Mouse (Mus musculus) E14TG2a.4 (cell line): ENCODE results near the gene Dtx4.
A peak's percentile ranks its signal among the peaks of the same experiment; 100 is the strongest.

ENCODE experiments used
- H3K27me3 ChIP-seq: 2 replicates; pipeline ENCODE4 v1.6.1; 2014; ENCODE audit warnings: low read length, control low read depth; ENCODE audit not compliant: insufficient read depth
- H3K36me3 ChIP-seq: 2 replicates; pipeline ENCODE4 v1.6.1; 2014; ENCODE audit warnings: low read length, control low read depth; ENCODE audit not compliant: insufficient read depth
- H3K4me1 ChIP-seq: replicated peaks from 2 replicates; pipeline ENCODE4 v1.6.1; 2014; ENCODE audit warnings: low read depth, low read length, control low read depth
- H3K4me3 ChIP-seq: replicated peaks from 2 replicates; pipeline ENCODE4 v1.5.1; 2014; ENCODE audit warnings: mild to moderate bottlenecking, low read length
- H3K9me3 ChIP-seq: 2 replicates; pipeline ENCODE4 v1.6.1; 2014; ENCODE audit warnings: low read length, control low read depth
- CTCF ChIP-seq: conservative IDR thresholded peaks from 2 replicates; pipeline ENCODE4 v1.5.1; 2014; ENCODE audit warnings: low read length
- NANOG ChIP-seq: IDR thresholded peaks from 2 replicates; pipeline ENCODE4 v1.6.1; 2014; ENCODE audit warnings: borderline replicate concordance, low read length, mixed read lengths
- POU5F1 ChIP-seq: IDR thresholded peaks from 2 replicates; pipeline ENCODE4 v1.6.1; 2014; ENCODE audit warnings: low read length, borderline replicate concordance

Gene Dtx4

DNA sequence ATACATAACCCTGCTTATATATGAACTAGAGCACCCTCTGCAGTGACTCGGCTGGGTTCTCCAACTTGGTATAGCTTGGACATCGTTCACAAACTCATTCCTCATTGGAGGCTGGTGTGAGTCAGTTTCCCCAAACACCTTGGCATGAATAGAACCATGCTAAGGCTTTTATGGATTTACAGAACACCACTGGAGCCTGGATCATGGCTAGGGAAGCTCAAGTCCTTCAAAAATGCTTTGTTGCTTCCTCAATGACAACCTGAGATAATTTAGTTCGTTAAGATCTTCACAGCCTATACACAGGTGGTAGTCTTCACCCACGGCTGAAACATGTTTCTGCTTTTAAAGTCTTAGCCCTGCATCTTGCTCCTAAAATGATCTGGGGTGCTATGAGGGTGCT lies 41.7 kb downstream of the Dtx4 start:
- Histone ChIP-seq H3K9me3 (peaks cover 54% of the 10 kb centered on the region), H3K27me3 (no peaks in the 10 kb centered on the region), H3K4me3 (no peak overlapping the region), H3K4me1 (peaks cover 23% of the 10 kb centered on the region), H3K36me3 (no peaks in the 10 kb centered on the region)
- TF ChIP-seq POU5F1 (no peak), NANOG (no peak), CTCF (no peak)

DNA sequence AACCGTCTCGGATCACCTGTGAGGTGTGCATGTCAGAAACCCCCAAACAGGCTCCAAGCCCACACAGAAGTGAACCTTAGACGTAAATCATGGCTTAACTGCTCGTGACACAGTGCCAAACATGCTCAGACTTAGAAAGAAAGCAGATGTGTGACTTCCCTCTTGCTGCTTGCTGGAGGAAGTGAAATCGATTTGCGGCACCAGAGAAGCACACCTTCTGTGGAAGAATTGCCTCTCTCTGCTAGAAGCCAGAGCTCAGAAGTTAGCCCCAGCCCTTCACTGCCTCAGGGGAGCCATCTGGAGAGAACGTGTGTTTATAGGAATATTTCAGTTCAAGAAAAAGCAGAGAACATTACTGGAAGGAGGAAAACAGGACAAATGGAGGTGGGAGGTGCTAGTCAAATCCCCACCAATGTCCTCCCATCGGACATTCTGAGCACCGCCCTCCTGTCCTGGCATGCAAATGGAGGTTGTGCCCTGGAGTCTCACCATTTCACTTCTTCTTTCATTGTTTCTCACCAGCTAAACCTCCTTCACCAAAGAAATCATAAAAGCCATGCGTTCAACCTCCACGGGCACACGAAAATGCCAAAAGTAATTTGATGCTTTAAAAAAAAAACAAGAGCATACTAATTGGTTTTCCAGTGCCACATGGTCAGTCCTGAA lies 43.7 kb downstream of the Dtx4 start:
- no peak for TF ChIP-seq CTCF
- TF ChIP-seq NANOG: no peak
- no peak for TF ChIP-seq POU5F1
- Histone ChIP-seq H3K27me3 (no peaks in the 10 kb centered on the region), H3K9me3 (peaks cover 50% of the 10 kb centered on the region), H3K36me3 (no peaks in the 10 kb centered on the region), H3K4me3 (no peak overlapping the region), H3K4me1 (0 out of 2 replicates have a peak, but pooled peaks cover 7% of the 10 kb centered on the region)

DNA sequence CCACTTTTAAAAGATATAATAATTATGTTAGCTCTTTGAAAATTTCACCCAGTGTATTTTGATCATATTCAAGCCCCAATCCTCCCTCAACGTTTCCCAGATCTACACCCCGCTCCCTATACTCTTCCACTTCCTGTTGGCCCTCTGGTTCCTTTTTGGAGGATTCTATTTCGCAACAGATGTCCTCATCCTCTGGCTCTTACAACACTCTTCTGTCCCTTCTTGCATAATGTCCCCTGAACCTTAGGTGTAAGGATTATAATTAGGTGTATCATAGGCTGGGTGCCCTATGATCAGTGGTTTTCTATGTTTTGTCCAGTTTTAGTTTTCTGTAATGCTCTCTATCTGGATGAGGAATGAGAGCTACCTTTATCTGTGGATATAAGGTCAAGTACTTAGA lies 56.2 kb downstream of the Dtx4 start:
- TF ChIP-seq POU5F1 (no peak), CTCF (no peak), NANOG (no peak)
- Histone ChIP-seq H3K4me1 (peaks cover 8% of the 10 kb centered on the region), H3K36me3 (no peaks in the 10 kb centered on the region), H3K9me3 (peaks cover 22% of the 10 kb centered on the region), H3K4me3 (no peak overlapping the region), H3K27me3 (no peaks in the 10 kb centered on the region)

DNA sequence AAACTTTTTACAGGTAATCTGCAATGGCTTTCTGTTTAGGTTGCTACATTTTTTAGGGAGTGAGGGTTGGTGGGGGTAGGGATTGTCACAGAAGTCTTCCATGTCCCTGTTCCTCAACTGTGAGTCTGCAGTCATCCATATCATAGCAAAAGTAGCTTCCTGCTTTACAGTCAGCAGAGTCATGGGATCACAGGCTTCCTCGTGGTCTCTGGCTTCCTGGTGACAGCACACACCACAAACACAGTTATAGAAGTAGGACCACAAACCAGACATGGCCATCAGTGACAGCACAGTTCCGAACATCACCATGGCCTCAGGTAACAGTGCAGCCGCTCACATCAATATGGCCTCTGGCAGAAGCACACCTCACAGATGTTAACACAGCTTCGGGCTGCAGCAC lies 58.7 kb downstream of the Dtx4 start:
- peaks cover 22% of the 10 kb centered on the region for H3K9me3 ChIP-seq
- peaks cover 8% of the 10 kb centered on the region for H3K4me1 ChIP-seq
- TF ChIP-seq CTCF (no peak), NANOG (no peak), POU5F1 (no peak)

DNA sequence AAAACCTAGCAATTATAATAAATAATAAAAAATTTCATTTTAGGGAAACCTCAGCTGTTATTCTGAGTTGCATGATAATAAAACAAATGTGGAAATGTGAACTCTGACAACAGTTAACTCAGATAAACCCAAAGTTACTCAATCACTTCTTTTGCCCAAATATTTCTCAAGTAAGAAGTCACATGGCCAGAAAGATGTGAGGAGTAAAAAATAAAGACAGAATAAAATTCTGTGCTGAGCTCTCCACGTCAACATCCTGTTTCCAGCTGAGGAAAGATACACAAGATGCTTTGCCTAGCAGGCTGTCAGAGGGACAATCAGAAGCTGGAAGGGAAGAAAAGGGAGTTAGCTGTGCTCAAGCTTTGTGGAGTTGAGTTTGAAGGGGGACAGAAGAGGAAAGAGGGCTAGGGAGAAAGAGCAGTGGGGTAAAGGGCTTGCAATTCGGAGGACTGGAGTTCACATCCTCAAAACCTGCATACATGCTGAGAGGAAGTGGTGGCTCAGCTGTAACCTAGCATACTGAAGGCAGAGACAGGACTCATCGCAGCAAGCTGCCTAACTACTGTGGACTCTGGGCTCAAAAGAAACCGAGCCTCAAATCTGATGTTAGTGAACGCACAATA lies 61.0 kb downstream of the Dtx4 start:
- peaks cover 8% of the 10 kb centered on the region for H3K4me1 ChIP-seq
- peaks cover 3% of the 10 kb centered on the region; the same call in 1 of the 2 replicates for H3K9me3 ChIP-seq
- H3K27me3 ChIP-seq: no peaks in the 10 kb centered on the region
- TF ChIP-seq POU5F1: no peak
- TF ChIP-seq NANOG: no peak
- no peak for TF ChIP-seq CTCF
- H3K4me3 ChIP-seq: no peak overlapping the region
- no peaks in the 10 kb centered on the region for H3K36me3 ChIP-seq

More for the DNA sequence above, 58.7 kb downstream of the Dtx4 start:
- Histone ChIP-seq H3K4me3 (no peak overlapping the region), H3K36me3 (no peaks in the 10 kb centered on the region), H3K27me3 (no peaks in the 10 kb centered on the region)

DNA sequence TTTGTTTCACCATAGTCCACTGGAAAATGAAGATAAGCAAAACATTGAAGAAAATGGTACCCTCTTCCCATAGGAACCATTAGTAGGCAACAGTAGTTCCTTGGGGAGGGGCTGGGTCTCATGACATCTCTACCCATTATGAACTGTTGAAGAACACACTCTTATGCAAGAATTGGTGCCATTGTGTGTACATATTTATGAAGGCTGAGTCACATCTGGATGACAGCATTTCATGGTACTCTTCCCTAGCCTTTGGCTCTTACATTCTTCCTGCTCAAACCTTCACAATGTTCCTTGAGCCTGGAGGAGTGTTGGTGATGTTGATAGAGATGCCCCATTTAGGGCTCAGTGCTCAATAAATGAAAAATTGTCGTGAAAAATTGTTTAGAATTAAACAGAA lies 61.7 kb downstream of the Dtx4 start:
- Histone ChIP-seq H3K36me3 (no peaks in the 10 kb centered on the region), H3K4me3 (no peak overlapping the region), H3K9me3 (no peaks in the 10 kb centered on the region), H3K27me3 (no peaks in the 10 kb centered on the region), H3K4me1 (peaks cover 8% of the 10 kb centered on the region)
- TF ChIP-seq POU5F1: no peak
- no peak for TF ChIP-seq NANOG
- TF ChIP-seq CTCF: no peak

DNA sequence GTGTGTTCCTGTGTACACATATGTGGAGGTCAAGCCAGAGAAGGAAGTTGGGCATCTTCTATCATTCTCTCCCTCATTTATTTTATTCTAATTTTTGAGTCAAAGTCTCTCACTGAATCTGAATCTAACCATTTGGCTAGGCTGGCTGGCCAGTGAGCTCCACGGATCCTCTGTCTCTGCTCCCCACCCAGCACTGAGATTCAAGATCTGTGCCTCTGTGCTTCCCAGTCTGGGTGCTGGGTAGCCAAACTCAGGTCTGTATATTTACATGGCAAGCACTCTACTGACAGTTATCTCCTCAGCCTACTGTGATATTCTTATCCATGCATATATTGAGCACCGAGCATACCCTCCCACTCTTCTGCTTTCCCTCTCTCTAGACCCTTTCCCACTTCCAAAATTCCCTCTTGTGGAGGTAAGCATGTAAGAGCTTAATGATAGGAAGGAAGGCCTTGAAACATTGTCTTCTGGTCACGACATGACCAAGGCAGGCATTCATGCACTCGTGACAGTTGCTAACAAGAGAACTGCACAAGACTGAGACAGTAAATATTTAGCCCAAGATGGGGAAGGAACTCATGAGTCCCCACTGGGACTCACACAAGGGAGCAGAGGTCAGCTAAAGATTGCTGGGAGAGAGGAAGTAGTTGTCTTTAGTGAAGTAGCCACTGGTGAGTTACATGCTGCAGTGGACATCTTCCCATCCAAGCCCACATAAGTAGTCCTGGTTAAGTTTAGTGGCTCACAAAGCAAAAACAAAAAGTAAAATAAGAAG lies 65.3 kb downstream of the Dtx4 start:
- Histone ChIP-seq H3K4me3 (no peak overlapping the region), H3K27me3 (no peaks in the 10 kb centered on the region), H3K4me1 (peaks cover 8% of the 10 kb centered on the region), H3K9me3 (no peaks in the 10 kb centered on the region), H3K36me3 (no peaks in the 10 kb centered on the region)
- no peak for TF ChIP-seq CTCF

DNA sequence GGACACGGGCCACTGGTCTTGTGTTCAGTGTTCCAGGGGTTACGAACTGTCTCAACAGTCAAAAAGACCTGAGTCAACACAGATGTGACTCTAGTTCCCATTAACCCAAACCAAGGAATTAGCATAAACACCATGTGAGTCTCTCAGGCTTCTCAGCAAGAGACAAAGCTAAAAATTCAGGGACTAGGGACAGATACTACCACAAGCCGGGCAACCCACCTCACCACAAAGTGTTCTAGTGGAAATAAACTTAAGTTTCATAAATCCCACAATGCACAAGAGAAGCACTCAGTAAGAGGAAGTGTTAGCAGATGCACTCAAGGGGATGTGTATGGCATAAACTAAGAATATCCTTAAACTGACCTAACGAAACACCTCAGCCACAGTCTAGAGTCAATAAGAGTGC lies 66.2 kb downstream of the Dtx4 start:
- Histone ChIP-seq H3K27me3 (no peaks in the 10 kb centered on the region), H3K4me1 (no peaks in the 10 kb centered on the region), H3K4me3 (no peak overlapping the region), H3K36me3 (no peaks in the 10 kb centered on the region), H3K9me3 (no peaks in the 10 kb centered on the region)
- TF ChIP-seq NANOG: no peak
- no peak for TF ChIP-seq POU5F1
- no peak for TF ChIP-seq CTCF

DNA sequence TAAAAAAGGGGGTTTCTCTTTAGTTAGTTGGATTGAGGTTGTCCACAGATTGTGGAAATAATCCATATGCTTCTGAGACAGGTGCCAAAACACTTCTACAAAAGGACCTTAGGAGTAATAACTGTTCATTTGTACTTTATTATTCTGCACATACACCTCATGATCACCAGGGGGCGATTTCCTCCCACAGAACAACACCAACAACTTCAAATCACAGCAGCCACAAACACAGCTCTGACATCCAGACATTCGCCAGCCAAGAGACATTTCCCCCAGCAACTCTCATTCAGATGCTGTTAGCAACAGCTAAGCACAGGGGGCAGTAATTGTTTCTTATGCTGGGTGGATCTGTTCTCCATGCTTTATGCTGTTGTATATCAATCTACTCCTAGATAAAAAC lies 68.2 kb downstream of the Dtx4 start:
- Histone ChIP-seq H3K36me3 (no peaks in the 10 kb centered on the region), H3K4me3 (no peak overlapping the region), H3K4me1 (no peaks in the 10 kb centered on the region), H3K9me3 (peaks cover 9% of the 10 kb centered on the region), H3K27me3 (no peaks in the 10 kb centered on the region)
- TF ChIP-seq NANOG (no peak), POU5F1 (no peak), CTCF (peak; percentile 52)
